Mouse (Mus musculus) liver, adult 2 months (tissue): ENCODE measurements around the gene Polr1a.

ENCODE experiments used
- CTCF ChIP-seq: fragments of 200-500 bp; IDR thresholded peaks from 2 replicates; pipeline ENCODE4 v1.5.1; 2011; ENCODE audit warnings: low read depth, low read length, control low read depth
- POLR2A ChIP-seq: fragments of 200-500 bp; IDR thresholded peaks from 2 replicates; pipeline ENCODE4 v1.6.1; 2011; ENCODE audit warnings: low read length, control low read depth; ENCODE audit not compliant: insufficient read depth; ENCODE audit errors: extremely low read depth

GRCm38 (mm10) chr6:71997215-71997614 is 88.4 kb downstream of the Polr1a start:
- TF ChIP-seq CTCF, result no peak
- no peak for TF ChIP-seq POLR2A
